Mouse (Mus musculus): Measurements from ENCODE around the gene Cds2. TPM values are rescaled to one million over a fixed set of nuclear protein-coding genes. Genes with fewer than 3 reads are reported as not detected.

Cds2 gene
- polyA plus RNA-seq, 1 experiment from 2014 or later: 21.7 TPM

DNA sequence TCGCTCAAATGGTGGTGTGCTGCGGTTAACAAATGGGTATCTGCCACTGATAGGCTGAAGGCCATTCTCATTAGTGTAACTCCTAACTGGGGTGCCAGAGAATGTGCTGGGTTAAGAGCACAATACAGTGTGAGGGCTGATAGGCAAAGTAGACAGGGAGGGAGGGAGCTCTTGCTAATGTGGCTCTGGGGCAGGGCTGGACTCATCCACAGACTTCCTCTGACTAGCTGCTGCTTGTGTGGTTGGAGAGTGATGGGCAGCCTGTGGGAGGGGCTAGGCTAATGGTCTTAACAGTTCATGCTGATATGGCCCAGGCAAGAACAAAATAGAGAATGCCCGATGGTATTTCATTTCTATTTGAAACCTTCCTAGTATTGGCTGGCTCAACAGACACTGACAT lies 78.3 kb downstream of the Cds2 start:
- Histone ChIP-seq H3K4me1 (peaks cover 7% of the 10 kb centered on the region; the same call in 1 of the 2 replicates), H3K27me3 (no peaks in the 10 kb centered on the region), H3K4me2 (no peak overlapping the region), H3K4me3 (no peak overlapping the region), H3K9ac (no peak overlapping the region), H3K27ac (no peak overlapping the region), H3K36me3 (ENCODE audit: poor library complexity, severe bottlenecking) (no peaks in the 10 kb centered on the region), H3K9me3 (replicated peaks) (no peaks in the 10 kb centered on the region)
- 86% methylated on average over 3 of the region's 3 CpGs for WGBS
- no peak for ATAC-seq

DNA sequence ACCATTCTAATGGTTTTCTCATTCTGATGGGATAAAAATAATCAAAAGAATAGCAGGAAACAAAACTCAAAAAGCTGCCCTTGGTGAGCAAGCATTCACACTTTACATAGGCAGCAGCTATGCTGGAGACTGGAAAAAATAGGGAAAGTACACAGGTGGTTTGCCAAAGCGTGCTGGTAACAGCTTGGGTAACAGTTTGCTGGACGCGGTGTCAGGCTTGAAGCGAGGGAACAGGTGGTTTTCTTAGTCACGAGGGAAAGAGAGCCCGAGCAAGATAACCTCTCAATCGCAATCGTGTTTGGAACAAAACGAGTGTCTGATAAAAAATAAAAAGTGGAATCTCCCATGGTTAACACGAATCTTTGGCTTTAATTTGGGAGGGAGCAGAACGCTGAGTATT lies 80.9 kb downstream of the Cds2 start:
- Histone ChIP-seq H3K9me3 (replicated peaks) (no peaks in the 10 kb centered on the region), H3K27ac (no peak overlapping the region), H3K4me2 (no peak overlapping the region), H3K36me3 (ENCODE audit: poor library complexity, severe bottlenecking) (no peaks in the 10 kb centered on the region), H3K27me3 (no peaks in the 10 kb centered on the region), H3K4me1 (no peaks in the 10 kb centered on the region), H3K4me3 (no peak overlapping the region), H3K9ac (no peak overlapping the region)
- ATAC-seq: no peak
- 87% methylated on average over 11 of the region's 11 CpGs for WGBS

Other genes starting within 250 kb of the Cds2 start
- gene Rassf2, start 232.9 kb upstream of the Cds2 start, polyA plus RNA-seq (2015; fragmentation: Nextera tagmentation; extraction: Ambion mirVana): 21.1 and 22.1 TPM in 2 replicates
- gene Slc23a2, start 118.0 kb upstream of the Cds2 start, polyA plus RNA-seq (2015; fragmentation: Nextera tagmentation; extraction: Ambion mirVana): 16.6 and 19.1 TPM in 2 replicates
- gene Tmem230, start 15.3 kb upstream of the Cds2 start, polyA plus RNA-seq (2015; fragmentation: Nextera tagmentation; extraction: Ambion mirVana): 48.4 and 48.9 TPM in 2 replicates
- gene Pcna, start 9.8 kb upstream of the Cds2 start, polyA plus RNA-seq (2015; fragmentation: Nextera tagmentation; extraction: Ambion mirVana): 322 and 326 TPM in 2 replicates
- gene Prokr2, start 122.3 kb downstream of the Cds2 start, polyA plus RNA-seq (2015; fragmentation: Nextera tagmentation; extraction: Ambion mirVana): 4.1 and 6.1 TPM in 2 replicates